Mouse (Mus musculus) gastrocnemius, postnatal 14 days (tissue): ENCODE results near the gene Khdc1b. TPM values are rescaled to one million over a fixed set of nuclear protein-coding genes. Genes with fewer than 3 reads are reported as not detected.

Experiments
- total RNA-seq, 2 experiments: library from RNA; stranded (reverse); gene quantifications; 2 replicates each; pipeline ENCODE4 v1.2.3; 2021

Khdc1b gene
- total RNA-seq, 2 experiments from 2014 or later, result not detected

Other genes starting within 250 kb of the Khdc1b start
- 1 to 10 TPM; 1.3 to 1.7 TPM for gene Tmem14a, start 165.0 kb upstream of the Khdc1b start, total RNA-seq
- gene Gsta3, start 143.0 kb upstream of the Khdc1b start, total RNA-seq, result not detected
- not detected for gene Khdc1a, start 33.9 kb upstream of the Khdc1b start, total RNA-seq
- gene Khdc1c, start 15.2 kb upstream of the Khdc1b start, total RNA-seq, result not detected